Mouse (Mus musculus): ENCODE results near the gene A130010J15Rik. TPM values are rescaled to one million over a fixed set of nuclear protein-coding genes. Genes with fewer than 3 reads are reported as not detected.

The A130010J15Rik gene
- total RNA-seq, 2 experiments from 2014 or later, result 4.3 to 4.6 TPM

DNA sequence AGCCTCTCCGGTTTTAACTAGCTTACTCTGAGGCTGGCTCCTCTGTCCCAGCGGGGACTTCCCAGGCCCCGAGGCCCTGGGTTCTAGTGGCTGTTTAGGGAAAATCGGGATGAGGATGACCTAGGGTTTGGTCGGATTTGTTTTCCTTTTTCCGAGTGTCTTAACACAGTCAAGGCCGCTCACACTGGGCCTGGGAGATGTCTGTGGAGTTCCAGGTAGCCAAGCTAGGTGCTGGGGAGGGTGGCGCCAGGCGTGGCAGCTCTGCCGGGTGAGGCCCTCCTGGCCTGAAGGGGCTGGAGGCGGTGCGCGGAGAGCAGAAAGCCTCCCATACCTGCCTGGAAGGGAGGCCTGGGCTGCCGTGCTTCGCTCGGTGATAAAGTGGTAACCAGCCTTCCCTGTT lies 14.3 kb upstream of the A130010J15Rik start:
- DNase-seq (ENCODE audit: extremely low spot score in 1 of 2, low spot score in 1 of 2), result no peak

- DNase-seq (ENCODE audit: extremely low spot score in 1 of 2, low spot score in 1 of 2), result no peak
Observed at GRCm38 (mm10) chr1:193156316-193157110, 11.3 kb upstream of the A130010J15Rik start.

DNA sequence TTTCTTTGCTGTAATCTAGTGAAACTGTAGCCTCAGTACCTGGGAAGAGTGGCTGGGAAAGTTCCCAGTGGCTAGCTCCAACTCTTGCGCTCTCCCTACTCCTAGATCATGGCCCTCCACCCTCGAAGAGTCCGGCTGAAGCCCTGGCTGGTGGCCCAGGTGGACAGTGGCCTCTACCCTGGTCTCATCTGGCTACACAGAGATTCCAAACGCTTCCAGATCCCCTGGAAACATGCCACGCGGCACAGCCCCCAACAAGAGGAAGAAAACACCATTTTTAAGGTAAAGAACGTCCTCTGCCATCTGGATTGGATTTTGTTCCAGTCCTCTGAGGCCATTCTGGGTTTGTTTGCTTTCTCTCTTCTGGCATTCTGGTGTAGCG lies 10.7 kb upstream of the A130010J15Rik start:
- no peak for DNase-seq (ENCODE audit: extremely low spot score in 1 of 2, low spot score in 1 of 2)

- DNase-seq (ENCODE audit: extremely low spot score in 1 of 2, low spot score in 1 of 2), result no peak
Observed at GRCm38 (mm10) chr1:193159163-193159562, 8.7 kb upstream of the A130010J15Rik start.

DNA sequence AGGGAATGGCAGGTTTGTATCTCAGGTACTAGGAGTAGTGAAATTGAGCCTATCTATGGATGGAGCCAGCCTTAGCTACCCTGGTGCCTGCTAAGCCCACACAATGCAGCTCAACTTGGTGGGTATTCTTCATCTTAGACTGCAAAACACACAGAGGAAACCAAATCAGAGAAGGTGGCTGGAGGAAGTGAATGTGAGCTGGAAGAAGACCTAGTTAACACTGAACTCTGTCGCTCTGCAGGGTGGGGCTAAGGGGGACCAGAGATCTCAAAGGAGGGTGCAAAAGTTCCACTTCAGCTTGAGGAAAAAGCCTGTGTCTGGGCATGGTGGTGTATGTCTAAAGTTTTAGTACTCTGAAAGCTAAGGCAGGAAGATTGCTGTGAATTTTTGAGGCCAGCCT lies 8.2 kb upstream of the A130010J15Rik start:
- no peak for DNase-seq (ENCODE audit: extremely low spot score in 1 of 2, low spot score in 1 of 2)

GRCm38 (mm10) chr1:193160317-193161032 lies 7.4 kb upstream of the A130010J15Rik start:
- DNase-seq (ENCODE audit: extremely low spot score in 1 of 2, low spot score in 1 of 2), result no peak

- DNase-seq (ENCODE audit: extremely low spot score in 1 of 2, low spot score in 1 of 2), result no peak
Observed at GRCm38 (mm10) chr1:193169228-193169627, 1.4 kb downstream of the A130010J15Rik start.

- no peak for DNase-seq (ENCODE audit: extremely low spot score in 1 of 2, low spot score in 1 of 2)
Observed at GRCm38 (mm10) chr1:193169856-193170255, 2.0 kb downstream of the A130010J15Rik start.

GRCm38 (mm10) chr1:193172991-193173809 lies 5.4 kb downstream of the A130010J15Rik start:
- DNase-seq (ENCODE audit: extremely low spot score in 1 of 2, low spot score in 1 of 2), result peak; percentile 74 to 83

DNA sequence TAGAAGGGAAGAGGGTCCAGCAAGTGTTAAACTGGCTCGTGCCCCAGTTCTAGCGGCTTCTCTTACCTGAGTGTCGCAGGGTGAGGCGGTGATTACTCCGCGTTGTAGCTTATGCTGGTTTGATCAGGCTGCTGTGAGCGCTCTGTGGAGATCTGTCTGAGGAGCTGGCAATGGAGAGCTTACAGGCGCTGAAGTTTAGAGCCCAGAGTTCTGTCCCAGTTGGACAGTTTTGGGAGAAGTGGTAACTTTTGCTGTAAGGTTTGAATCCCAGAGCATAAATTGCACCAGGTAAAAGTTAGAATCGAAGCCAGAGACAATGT lies 5.9 kb downstream of the A130010J15Rik start:
- DNase-seq (ENCODE audit: extremely low spot score in 1 of 2, low spot score in 1 of 2), result no peak

GRCm38 (mm10) chr1:193174143-193174733 lies 6.4 kb downstream of the A130010J15Rik start:
- no peak for DNase-seq (ENCODE audit: extremely low spot score in 1 of 2, low spot score in 1 of 2)

DNA sequence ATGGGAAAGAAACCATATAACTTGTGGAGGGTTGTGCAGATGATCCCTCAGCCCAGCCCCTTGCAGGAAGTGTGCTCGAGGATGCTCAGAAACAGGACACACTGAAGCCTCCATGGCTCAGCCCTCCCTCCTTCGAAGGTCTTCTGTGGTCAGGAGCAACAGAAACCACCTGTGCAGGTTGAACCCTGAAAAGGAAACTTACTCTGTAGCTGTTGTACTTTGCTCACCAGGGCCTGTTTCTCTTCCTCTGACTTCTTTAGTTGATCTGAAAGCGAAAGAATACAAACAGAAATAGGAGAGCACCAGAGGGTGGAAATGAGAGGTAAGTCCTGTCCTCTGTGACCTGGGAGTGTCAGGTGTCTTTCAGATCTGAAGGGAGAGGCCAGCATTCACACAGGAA lies 13.3 kb downstream of the A130010J15Rik start:
- DNase-seq (ENCODE audit: extremely low spot score in 1 of 2, low spot score in 1 of 2), result no peak

DNA sequence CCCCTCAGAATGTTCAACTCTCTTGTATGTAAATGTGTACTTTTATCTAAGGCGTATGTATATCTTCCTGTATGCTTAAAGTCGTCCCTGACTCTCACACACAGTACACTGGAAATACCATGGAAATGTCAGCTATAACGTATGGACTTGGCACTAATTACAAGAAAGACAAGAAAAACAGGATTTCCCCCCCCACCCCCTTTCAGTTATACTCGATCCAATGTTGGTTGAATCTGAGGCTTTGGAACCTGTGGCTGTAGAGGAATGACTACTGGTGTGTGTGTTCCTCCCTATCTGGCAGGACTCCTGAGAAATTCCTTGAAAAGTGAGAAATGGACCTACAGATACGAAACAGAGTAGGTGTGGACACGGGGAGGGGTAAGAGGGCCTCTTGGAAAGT lies 20.4 kb downstream of the A130010J15Rik start:
- DNase-seq (ENCODE audit: extremely low spot score in 1 of 2, low spot score in 1 of 2), result no peak

GRCm38 (mm10) chr1:193189151-193189621 lies 21.3 kb downstream of the A130010J15Rik start:
- DNase-seq (ENCODE audit: extremely low spot score in 1 of 2, low spot score in 1 of 2), result peak in 1 of 2 experiments; percentile 17

DNA sequence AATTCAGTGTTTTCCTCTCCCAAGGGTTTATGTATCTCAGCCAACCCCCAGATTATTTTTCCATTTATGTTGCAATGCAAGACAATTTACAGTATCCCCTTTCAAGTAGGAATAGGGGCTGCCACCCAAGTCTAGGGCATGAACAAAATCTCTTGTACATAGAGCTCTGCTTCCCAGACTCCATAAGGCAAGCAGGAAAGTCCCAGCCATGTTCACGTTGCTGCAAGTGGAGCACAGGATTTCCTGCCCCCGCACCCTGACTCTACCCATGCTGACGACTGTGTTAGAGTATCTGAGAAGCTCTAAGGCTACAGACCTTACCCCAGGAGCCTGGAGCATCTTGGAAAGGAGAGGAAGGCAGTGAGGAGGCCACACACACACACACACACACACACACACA lies 21.9 kb downstream of the A130010J15Rik start:
- no peak for DNase-seq (ENCODE audit: extremely low spot score in 1 of 2, low spot score in 1 of 2)

- DNase-seq (ENCODE audit: extremely low spot score in 1 of 2, low spot score in 1 of 2), result no peak
Observed at GRCm38 (mm10) chr1:193191675-193192283, 23.9 kb downstream of the A130010J15Rik start.

DNA sequence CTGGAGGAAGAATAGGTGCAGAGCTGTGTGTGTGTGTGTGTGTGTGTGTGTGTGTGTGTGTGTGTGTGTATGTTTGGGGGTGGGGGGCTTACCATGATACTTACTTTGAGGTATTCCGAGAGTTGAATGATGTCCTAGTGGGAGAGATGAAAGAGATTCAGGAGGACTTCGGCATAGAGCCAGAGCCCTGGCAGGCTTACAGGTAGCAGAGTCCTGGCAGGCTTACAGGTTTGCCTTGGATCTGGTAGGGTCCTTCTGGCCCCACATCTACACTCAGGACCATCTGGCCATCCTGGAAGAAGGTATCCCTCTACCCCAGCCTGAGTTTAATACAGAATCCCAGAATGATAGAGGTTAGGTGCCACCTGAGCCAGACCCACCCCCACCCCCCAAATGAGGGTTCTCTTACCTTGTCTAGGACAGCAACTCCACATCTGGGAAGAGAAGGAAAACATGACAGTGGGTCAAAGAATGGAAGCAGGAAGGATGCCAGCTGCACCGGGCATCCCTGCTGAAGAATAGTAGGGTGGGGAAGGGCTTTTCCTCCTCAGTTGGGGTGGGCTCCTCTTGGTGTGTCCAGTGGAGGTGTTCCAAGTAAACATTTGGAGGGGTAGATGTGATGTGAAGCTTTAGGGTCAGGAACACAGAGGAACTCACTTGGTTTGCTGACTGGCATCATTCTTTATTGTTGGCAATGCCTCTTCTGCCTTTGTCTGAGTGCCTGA lies 26.7 kb downstream of the A130010J15Rik start:
- DNase-seq (ENCODE audit: extremely low spot score in 1 of 2, low spot score in 1 of 2), result no peak

GRCm38 (mm10) chr1:193195169-193195810 lies 27.4 kb downstream of the A130010J15Rik start:
- DNase-seq (ENCODE audit: extremely low spot score in 1 of 2, low spot score in 1 of 2), result no peak

Measured in layer of hippocampus, postnatal 25 days (tissue).